Mouse (Mus musculus) liver, postnatal 0 days (tissue): Measurements from ENCODE around the gene Xkr7.

Source experiments
- CTCF ChIP-seq: sonication (generic); IDR thresholded peaks from 2 replicates; pipeline ENCODE4 v1.5.1; 2016; ENCODE audit warnings: antibody characterized with exemption, low read depth
- EP300 ChIP-seq: IDR thresholded peaks from 2 replicates; pipeline ENCODE4 v1.6.1; 2016; ENCODE audit warnings: antibody characterized with exemption, low read depth, mild to moderate bottlenecking

GRCm38 (mm10) chr2:153090551-153091165 lies 59.0 kb downstream of the Xkr7 start:
- peak; percentile 55 for TF ChIP-seq EP300
- no peak for TF ChIP-seq CTCF
